Mouse (Mus musculus) brain, embryonic 14.5 days (tissue): ENCODE data around the gene Sdf4.

Experiments
- CTCF ChIP-seq: fragments of 200-500 bp; IDR thresholded peaks from 2 replicates; pipeline ENCODE4 v1.5.1; 2012; ENCODE audit warnings: inconsistent platforms, mild to moderate bottlenecking, moderate library complexity, borderline replicate concordance; ENCODE audit not compliant: insufficient read depth, insufficient read length; ENCODE audit errors: extremely low read depth
- POLR2A ChIP-seq: fragments of 200-500 bp; IDR thresholded peaks from 2 replicates; pipeline ENCODE4 v1.6.1; 2012; ENCODE audit warnings: mild to moderate bottlenecking, inconsistent platforms, borderline replicate concordance; ENCODE audit not compliant: poor library complexity, insufficient read depth, insufficient read length, severe bottlenecking; ENCODE audit errors: extremely low read depth

DNA sequence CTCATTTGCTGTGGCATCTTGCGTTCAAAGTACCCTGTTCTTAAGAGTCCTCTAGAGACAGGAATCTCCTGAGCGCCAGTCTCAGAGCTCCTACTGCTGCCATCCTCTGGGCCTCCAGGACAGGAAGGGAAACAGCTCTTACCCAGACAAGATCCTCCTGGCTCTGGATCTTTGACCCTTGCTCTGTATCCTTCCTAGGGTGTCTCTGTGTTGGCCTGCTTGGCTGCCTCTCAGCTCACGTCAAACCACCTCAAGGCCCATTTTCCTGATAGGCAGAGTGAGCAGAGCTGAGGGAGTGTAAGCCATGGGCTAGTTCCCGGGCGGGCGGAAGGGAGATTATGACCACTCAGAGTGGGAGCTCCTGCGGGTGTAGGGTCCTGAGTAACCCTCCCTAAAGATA is 29.6 kb upstream of the Sdf4 start:
- TF ChIP-seq CTCF (no peak), POLR2A (no peak)
